Mouse (Mus musculus): ENCODE data around the gene Birc5. TPM values are rescaled to one million over a fixed set of nuclear protein-coding genes. Genes with fewer than 3 reads are reported as not detected.

The Birc5 gene
- polyA plus RNA-seq, 1 experiment = 60.7 TPM

GRCm38 (mm10) chr11:117871911-117872584 is 23.0 kb downstream of the Birc5 start:
- Histone ChIP-seq H3ac (ENCODE audit: control insufficient read depth, insufficient read length) (no peak overlapping the region), H3K4me3 (peak overlapping the region; percentile 25), H3K27me3 (ENCODE audit: control insufficient read depth, insufficient read depth, insufficient read length) (no peaks in the 10 kb centered on the region), H3K79me2 (ENCODE audit: control insufficient read depth, insufficient read depth) (no peaks in the 10 kb centered on the region), H3K4me2 (ENCODE audit: low read depth) (peak overlapping the region; percentile 18), H3K36me3 (ENCODE audit: control insufficient read depth, insufficient read depth) (no peaks in the 10 kb centered on the region)
- TF ChIP-seq MYOG (IDR thresholded peaks at IDR 0.05; ENCODE audit: control insufficient read depth in 1 of 3, insufficient read depth in 1 of 3, insufficient read length in 2 of 3, low read depth in 2 of 3) (peak in 1 of 3 experiments; percentile 57), TCF3 (IDR thresholded peaks at IDR 0.05; ENCODE audit: insufficient read length, low read depth) (no peak)

GRCm38 (mm10) chr11:117872861-117873608 is 24.0 kb downstream of the Birc5 start, which contains the start of gene Tha1:
TSS of gene Tha1 (minus strand) at chr11:117873481.
- Histone ChIP-seq H3K79me2 (ENCODE audit: control insufficient read depth, insufficient read depth) (no peaks in the 10 kb centered on the region), H3K27me3 (ENCODE audit: control insufficient read depth, insufficient read depth, insufficient read length) (no peaks in the 10 kb centered on the region), H3K36me3 (ENCODE audit: control insufficient read depth, insufficient read depth) (no peaks in the 10 kb centered on the region), H3ac (ENCODE audit: control insufficient read depth, insufficient read length) (peak within 1 kb of the TSS; percentile 14), H3K4me3 (peak within 1 kb of the TSS; percentile 25), H3K4me2 (ENCODE audit: low read depth) (peak within 1 kb of the TSS; percentile 94)
- peak; percentile 91 for TF ChIP-seq REST (IDR thresholded peaks at IDR 0.05; ENCODE audit: insufficient read depth, insufficient read length)
- TF ChIP-seq SRF (IDR thresholded peaks at IDR 0.05; ENCODE audit: control insufficient read depth, insufficient read length, low read depth) = peak; percentile 28
- peak; percentile 78 for TF ChIP-seq POLR2A (IDR thresholded peaks at IDR 0.05; ENCODE audit: insufficient read length, low read depth)
- TF ChIP-seq E2F4 (IDR thresholded peaks at IDR 0.05; ENCODE audit: insufficient read depth) = no peak
- TF ChIP-seq MYOG (IDR thresholded peaks at IDR 0.05; ENCODE audit: control insufficient read depth in 1 of 3, insufficient read depth in 1 of 3, insufficient read length in 2 of 3, low read depth in 2 of 3) = peak in 1 of 3 experiments; percentile 5
- TF ChIP-seq USF1 (IDR thresholded peaks at IDR 0.05; ENCODE audit: low read depth) = no peak
- peak; percentile 69 for TF ChIP-seq POLR2AphosphoS2 (IDR thresholded peaks at IDR 0.05; ENCODE audit: insufficient read length, low read depth)
- TF ChIP-seq TCF12 (IDR thresholded peaks at IDR 0.05; ENCODE audit: insufficient read depth, poor library complexity, severe bottlenecking) = no peak

GRCm38 (mm10) chr11:117874419-117874818 is 25.4 kb downstream of the Birc5 start:
- no peak for TF ChIP-seq SRF (IDR thresholded peaks at IDR 0.05; ENCODE audit: control insufficient read depth, insufficient read length, low read depth)
- TF ChIP-seq CEBPB (IDR thresholded peaks at IDR 0.05; ENCODE audit: insufficient read depth, poor library complexity, severe bottlenecking) = no peak
- TF ChIP-seq POLR2A (IDR thresholded peaks at IDR 0.05; ENCODE audit: insufficient read length, low read depth) = no peak
- no peak for TF ChIP-seq TCF3 (IDR thresholded peaks at IDR 0.05; ENCODE audit: insufficient read length, low read depth)
- Histone ChIP-seq H3K79me2 (ENCODE audit: control insufficient read depth, insufficient read depth) (no peaks in the 10 kb centered on the region), H3K36me3 (ENCODE audit: control insufficient read depth, insufficient read depth) (no peaks in the 10 kb centered on the region), H3K4me2 (ENCODE audit: low read depth) (no peak overlapping the region), H3K27me3 (ENCODE audit: control insufficient read depth, insufficient read depth, insufficient read length) (no peaks in the 10 kb centered on the region), H3K4me3 (no peak overlapping the region), H3ac (ENCODE audit: control insufficient read depth, insufficient read length) (no peak overlapping the region)

GRCm38 (mm10) chr11:117875681-117876080 is 26.6 kb downstream of the Birc5 start:
- H3K4me3 ChIP-seq = no peak overlapping the region
- no peak overlapping the region for H3K4me2 ChIP-seq (ENCODE audit: low read depth)
- H3K36me3 ChIP-seq (ENCODE audit: control insufficient read depth, insufficient read depth) = no peaks in the 10 kb centered on the region
- H3K27me3 ChIP-seq (ENCODE audit: control insufficient read depth, insufficient read depth, insufficient read length) = no peaks in the 10 kb centered on the region
- TF ChIP-seq MAX (IDR thresholded peaks at IDR 0.05; ENCODE audit: low read depth) = no peak
- TF ChIP-seq E2F4 (IDR thresholded peaks at IDR 0.05; ENCODE audit: insufficient read depth) = no peak
- no peak for TF ChIP-seq REST (IDR thresholded peaks at IDR 0.05; ENCODE audit: insufficient read depth, insufficient read length)
- no peak for TF ChIP-seq MYOG (IDR thresholded peaks at IDR 0.05; ENCODE audit: control insufficient read depth in 1 of 3, insufficient read depth in 1 of 3, insufficient read length in 2 of 3, low read depth in 2 of 3)
- no peak overlapping the region for H3ac ChIP-seq (ENCODE audit: control insufficient read depth, insufficient read length)
- H3K79me2 ChIP-seq (ENCODE audit: control insufficient read depth, insufficient read depth) = no peaks in the 10 kb centered on the region

GRCm38 (mm10) chr11:117877917-117878745 is 29.1 kb downstream of the Birc5 start:
- TF ChIP-seq TCF12 (IDR thresholded peaks at IDR 0.05; ENCODE audit: insufficient read depth, poor library complexity, severe bottlenecking) (peak; percentile 24), POLR2AphosphoS2 (IDR thresholded peaks at IDR 0.05; ENCODE audit: insufficient read length, low read depth) (no peak), MYOD1 (IDR thresholded peaks at IDR 0.05; ENCODE audit: control insufficient read depth in 1 of 3, insufficient read length in 2 of 3, low read depth in 2 of 3) (peak in 2 of 3 experiments; percentile 58 to 86), SRF (IDR thresholded peaks at IDR 0.05; ENCODE audit: control insufficient read depth, insufficient read length, low read depth) (no peak), POLR2A (IDR thresholded peaks at IDR 0.05; ENCODE audit: insufficient read length, low read depth) (no peak), MYOG (IDR thresholded peaks at IDR 0.05; ENCODE audit: control insufficient read depth in 1 of 3, insufficient read depth in 1 of 3, insufficient read length in 2 of 3, low read depth in 2 of 3) (peak in 2 of 3 experiments; percentile 72 to 91), TCF3 (IDR thresholded peaks at IDR 0.05; ENCODE audit: insufficient read length, low read depth) (peak; percentile 2), MAX (IDR thresholded peaks at IDR 0.05; ENCODE audit: low read depth) (no peak), E2F4 (IDR thresholded peaks at IDR 0.05; ENCODE audit: insufficient read depth) (no peak), CEBPB (IDR thresholded peaks at IDR 0.05; ENCODE audit: insufficient read depth, poor library complexity, severe bottlenecking) (no peak), REST (IDR thresholded peaks at IDR 0.05; ENCODE audit: insufficient read depth, insufficient read length) (no peak)
- H3K27me3 ChIP-seq (ENCODE audit: control insufficient read depth, insufficient read depth, insufficient read length) = no peaks in the 10 kb centered on the region
- no peak overlapping the region for H3K4me3 ChIP-seq
- no peak overlapping the region for H3K4me2 ChIP-seq (ENCODE audit: low read depth)
- no peak overlapping the region for H3ac ChIP-seq (ENCODE audit: control insufficient read depth, insufficient read length)
- H3K36me3 ChIP-seq (ENCODE audit: control insufficient read depth, insufficient read depth) = no peaks in the 10 kb centered on the region
- no peaks in the 10 kb centered on the region for H3K79me2 ChIP-seq (ENCODE audit: control insufficient read depth, insufficient read depth)
